Mouse (Mus musculus) liver, embryonic 14.5 days (tissue): ENCODE results near the gene Cbr1.

ENCODE experiments used
- CTCF ChIP-seq: IDR thresholded peaks from 2 replicates; pipeline ENCODE4 v1.5.1; 2016; ENCODE audit warnings: antibody characterized with exemption, low read depth, control low read depth
- EP300 ChIP-seq: IDR thresholded peaks from 2 replicates; pipeline ENCODE4 v1.6.1; 2016; ENCODE audit warnings: antibody characterized with exemption, low read depth

DNA sequence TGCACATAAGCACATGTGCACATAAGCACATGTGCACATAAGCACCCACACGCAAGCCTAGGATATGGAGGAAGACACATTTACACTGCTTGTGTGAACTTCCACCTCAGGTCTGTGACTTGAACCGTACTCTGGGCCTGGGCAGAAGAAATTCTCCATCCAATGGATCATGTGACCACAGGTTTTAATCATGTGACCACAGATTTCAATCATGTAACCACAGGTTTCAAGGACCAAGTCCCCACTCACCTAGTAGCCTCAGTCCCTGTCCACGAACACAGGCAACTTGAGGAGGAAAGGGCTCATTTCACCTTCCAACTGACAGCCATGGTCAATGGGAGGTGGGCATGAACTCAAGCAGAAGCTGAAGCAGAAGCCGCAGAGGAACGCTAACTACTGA is 32.2 kb upstream of the Cbr1 start:
- no peak for TF ChIP-seq CTCF
- TF ChIP-seq EP300, result no peak
